Mouse (Mus musculus) mature B cell (primary cell): ENCODE results near the gene Gad2.
"Not testable (repeated sequence)": the region's sequence is repeated elsewhere in the genome, so short reads cannot be mapped to it uniquely, and the experiment has no call there.

Source experiments
- in situ Hi-C: fragments of 300-500 bp; cut with MboI; formaldehyde crosslinking; loops from 2 replicates; pipeline ENCODE4 v1.14.3; 2019

Gene Gad2

GRCm38 (mm10) chr2:22621828-22622731 is at the start of gene Gad2:
Gene Gad2 (plus strand): TSS chr2:22622205.
- in situ Hi-C loops = no loop called here

- in situ Hi-C loops = not testable (repeated sequence)
Measured at GRCm38 (mm10) chr2:22587469-22588169, 34.4 kb upstream of the Gad2 start.

- in situ Hi-C loops = not testable (repeated sequence)
Measured at GRCm38 (mm10) chr2:22588170-22588541, 33.8 kb upstream of the Gad2 start.

GRCm38 (mm10) chr2:22588673-22589381 is 33.2 kb upstream of the Gad2 start:
- in situ Hi-C loops = not testable (repeated sequence)

GRCm38 (mm10) chr2:22589382-22590205 is 32.4 kb upstream of the Gad2 start:
- in situ Hi-C loops = not testable (repeated sequence)

- in situ Hi-C loops = no loop called here
Measured at GRCm38 (mm10) chr2:22590206-22590490, 31.9 kb upstream of the Gad2 start.

- in situ Hi-C loops = no loop called here
Measured at GRCm38 (mm10) chr2:22617951-22618350, 4.1 kb upstream of the Gad2 start.

GRCm38 (mm10) chr2:22619416-22619815 is 2.6 kb upstream of the Gad2 start:
- in situ Hi-C loops = no loop called here

GRCm38 (mm10) chr2:22620030-22620429 is 2.0 kb upstream of the Gad2 start:
- in situ Hi-C loops = no loop called here

GRCm38 (mm10) chr2:22620534-22620933 is 1.5 kb upstream of the Gad2 start:
- in situ Hi-C loops = no loop called here

- in situ Hi-C loops = no loop called here
Measured at GRCm38 (mm10) chr2:22620978-22621827, 802 bp upstream of the Gad2 start.

GRCm38 (mm10) chr2:22623111-22624070 is 1.4 kb downstream of the Gad2 start:
- in situ Hi-C loops = no loop called here

GRCm38 (mm10) chr2:22624188-22624975 is 2.4 kb downstream of the Gad2 start:
- in situ Hi-C loops = no loop called here

GRCm38 (mm10) chr2:22625096-22625960 is 3.3 kb downstream of the Gad2 start:
- in situ Hi-C loops = no loop called here

GRCm38 (mm10) chr2:22627147-22627666 is 5.2 kb downstream of the Gad2 start:
- in situ Hi-C loops = no loop called here

GRCm38 (mm10) chr2:22627819-22628432 is 5.9 kb downstream of the Gad2 start:
- in situ Hi-C loops = no loop called here

GRCm38 (mm10) chr2:22634766-22635165 is 12.8 kb downstream of the Gad2 start:
- in situ Hi-C loops = no loop called here
